Mouse (Mus musculus): ENCODE measurements around the gene Mlycd. TPM values are rescaled to one million over a fixed set of nuclear protein-coding genes. Genes with fewer than 3 reads are reported as not detected.

Gene Mlycd
- total RNA-seq, 1 experiment: 4.9 TPM

GRCm38 (mm10) chr8:119429552-119429951, 34.9 kb downstream of the Mlycd start:
- in situ Hi-C loops (cut with MboI; ENCODE audit: low sequenced_read_pairs in 2 of 2, unreplicated experiment in 2 of 2): no loop called here
- Histone ChIP-seq H3K4me3 (ENCODE audit: insufficient read depth in 1 of 2, low read depth in 1 of 2, low read length in 2 of 2, poor library complexity in 1 of 2, severe bottlenecking in 1 of 2) (no peak overlapping the region), H3K9me3 (ENCODE audit: control insufficient read depth, insufficient read depth, low read depth, low read length) (no peaks in the 10 kb centered on the region), H3K4me1 (ENCODE audit: control insufficient read depth in 2 of 2, insufficient read depth in 2 of 2, low read length in 2 of 2, poor library complexity in 1 of 2) (no peaks in the 10 kb centered on the region; a peak in 1 of 4 replicates), H3K9ac (ENCODE audit: insufficient read depth, low read depth, low read length, poor library complexity, severe bottlenecking) (no peak overlapping the region), H3K27ac (ENCODE audit: insufficient read depth, low read depth, low read length, poor library complexity, severe bottlenecking) (no peak overlapping the region), H3K36me3 (ENCODE audit: control insufficient read depth, insufficient read depth, low read length, poor library complexity, severe bottlenecking) (no peaks in the 10 kb centered on the region)
- no peak for TF ChIP-seq ZC3H11A (IDR thresholded peaks at IDR 0.05; ENCODE audit: borderline replicate concordance, low read depth, low read length)
- DNase-seq (ENCODE audit: low read depth, low spot score): no peak

GRCm38 (mm10) chr8:119430250-119430649, 35.6 kb downstream of the Mlycd start:
- no peak for DNase-seq (ENCODE audit: low read depth, low spot score)
- Histone ChIP-seq H3K9me3 (ENCODE audit: control insufficient read depth, insufficient read depth, low read depth, low read length) (no peaks in the 10 kb centered on the region), H3K4me1 (ENCODE audit: control insufficient read depth in 2 of 2, insufficient read depth in 2 of 2, low read length in 2 of 2, poor library complexity in 1 of 2) (no peaks in the 10 kb centered on the region; a peak in 1 of 4 replicates), H3K27ac (ENCODE audit: insufficient read depth, low read depth, low read length, poor library complexity, severe bottlenecking) (no peak overlapping the region), H3K4me3 (ENCODE audit: insufficient read depth in 1 of 2, low read depth in 1 of 2, low read length in 2 of 2, poor library complexity in 1 of 2, severe bottlenecking in 1 of 2) (no peak overlapping the region), H3K36me3 (ENCODE audit: control insufficient read depth, insufficient read depth, low read length, poor library complexity, severe bottlenecking) (no peaks in the 10 kb centered on the region), H3K9ac (ENCODE audit: insufficient read depth, low read depth, low read length, poor library complexity, severe bottlenecking) (no peak overlapping the region)
- in situ Hi-C loops (cut with MboI; ENCODE audit: low sequenced_read_pairs in 2 of 2, unreplicated experiment in 2 of 2): no loop called here
- no peak for TF ChIP-seq ZC3H11A (IDR thresholded peaks at IDR 0.05; ENCODE audit: borderline replicate concordance, low read depth, low read length)
- no peak for TF ChIP-seq HCFC1 (IDR thresholded peaks at IDR 0.05; ENCODE audit: borderline replicate concordance, insufficient read depth, low read length)
- TF ChIP-seq MAFK (IDR thresholded peaks at IDR 0.05; ENCODE audit: insufficient read depth, low read depth, low read length): no peak
- TF ChIP-seq CHD2 (IDR thresholded peaks at IDR 0.05; ENCODE audit: low read depth, low read length): no peak
- TF ChIP-seq ZNF384 (IDR thresholded peaks at IDR 0.05; ENCODE audit: low read depth, low read length): no peak

DNA sequence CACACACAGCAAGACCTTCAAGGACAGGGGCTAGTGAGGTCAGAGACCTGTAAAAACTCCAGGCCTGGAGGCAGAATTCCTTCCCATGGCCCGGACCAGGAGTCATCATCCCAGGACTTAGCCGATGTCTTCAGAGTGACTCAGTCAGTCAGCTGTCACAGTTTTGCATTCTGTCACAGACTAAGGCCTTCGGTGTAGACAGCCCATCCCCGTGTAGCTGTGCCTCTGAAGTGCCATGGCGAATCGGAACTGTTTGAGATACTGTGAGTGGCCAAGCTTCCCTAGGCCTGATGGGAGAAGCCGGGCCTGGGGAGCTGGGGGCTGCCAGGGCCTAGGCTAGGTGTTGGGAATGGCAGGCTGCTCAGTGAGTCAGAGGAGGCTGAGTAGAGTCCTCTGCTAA, 36.0 kb downstream of the Mlycd start:
- TF ChIP-seq HCFC1 (IDR thresholded peaks at IDR 0.05; ENCODE audit: borderline replicate concordance, insufficient read depth, low read length): no peak
- no peak for TF ChIP-seq ZNF384 (IDR thresholded peaks at IDR 0.05; ENCODE audit: low read depth, low read length)
- no peak for TF ChIP-seq CHD2 (IDR thresholded peaks at IDR 0.05; ENCODE audit: low read depth, low read length)
- no peak for TF ChIP-seq MAFK (IDR thresholded peaks at IDR 0.05; ENCODE audit: insufficient read depth, low read depth, low read length)
- TF ChIP-seq ZC3H11A (IDR thresholded peaks at IDR 0.05; ENCODE audit: borderline replicate concordance, low read depth, low read length): no peak
- Histone ChIP-seq H3K9me3 (ENCODE audit: control insufficient read depth, insufficient read depth, low read depth, low read length) (no peaks in the 10 kb centered on the region), H3K36me3 (ENCODE audit: control insufficient read depth, insufficient read depth, low read length, poor library complexity, severe bottlenecking) (no peaks in the 10 kb centered on the region), H3K4me1 (ENCODE audit: control insufficient read depth in 2 of 2, insufficient read depth in 2 of 2, low read length in 2 of 2, poor library complexity in 1 of 2) (no peaks in the 10 kb centered on the region), H3K9ac (ENCODE audit: insufficient read depth, low read depth, low read length, poor library complexity, severe bottlenecking) (no peak overlapping the region), H3K27ac (ENCODE audit: insufficient read depth, low read depth, low read length, poor library complexity, severe bottlenecking) (no peak overlapping the region), H3K4me3 (ENCODE audit: insufficient read depth in 1 of 2, low read depth in 1 of 2, low read length in 2 of 2, poor library complexity in 1 of 2, severe bottlenecking in 1 of 2) (no peak overlapping the region)
- DNase-seq (ENCODE audit: low read depth, low spot score): no peak
- in situ Hi-C loops (cut with MboI; ENCODE audit: low sequenced_read_pairs in 2 of 2, unreplicated experiment in 2 of 2): no loop called here

DNA sequence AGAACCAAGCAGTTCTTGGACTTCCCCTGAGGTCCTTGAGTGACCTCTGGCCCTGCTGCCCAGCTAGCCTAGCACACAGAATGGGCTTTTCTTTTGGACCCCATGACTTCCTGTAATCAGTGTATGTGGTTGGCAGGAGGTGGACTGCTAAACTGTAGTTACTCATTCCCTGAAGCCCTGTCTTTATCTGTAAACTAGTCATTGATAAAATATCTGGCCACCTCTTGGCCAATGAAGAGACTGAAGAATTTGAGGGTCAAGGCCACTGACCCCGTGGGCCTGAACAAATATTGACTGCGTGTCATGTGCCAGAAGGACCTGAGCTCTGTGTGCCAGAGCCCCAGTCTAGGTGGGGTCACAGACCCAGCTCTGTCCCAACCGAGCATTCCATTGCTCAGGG, 37.7 kb downstream of the Mlycd start:
- DNase-seq (ENCODE audit: low read depth, low spot score): no peak
- Histone ChIP-seq H3K36me3 (ENCODE audit: control insufficient read depth, insufficient read depth, low read length, poor library complexity, severe bottlenecking) (no peaks in the 10 kb centered on the region), H3K27ac (ENCODE audit: insufficient read depth, low read depth, low read length, poor library complexity, severe bottlenecking) (no peak overlapping the region), H3K4me3 (ENCODE audit: insufficient read depth in 1 of 2, low read depth in 1 of 2, low read length in 2 of 2, poor library complexity in 1 of 2, severe bottlenecking in 1 of 2) (no peak overlapping the region), H3K9ac (ENCODE audit: insufficient read depth, low read depth, low read length, poor library complexity, severe bottlenecking) (no peak overlapping the region), H3K9me3 (ENCODE audit: control insufficient read depth, insufficient read depth, low read depth, low read length) (no peaks in the 10 kb centered on the region), H3K4me1 (ENCODE audit: control insufficient read depth in 2 of 2, insufficient read depth in 2 of 2, low read length in 2 of 2, poor library complexity in 1 of 2) (peaks cover 0 to 5% of the 10 kb centered on the region in 2 experiments; a peak in 1 of 4 replicates)
- in situ Hi-C loops (cut with MboI; ENCODE audit: low sequenced_read_pairs in 2 of 2, unreplicated experiment in 2 of 2): no loop called here
- TF ChIP-seq ZNF384 (IDR thresholded peaks at IDR 0.05; ENCODE audit: low read depth, low read length) (no peak), CHD2 (IDR thresholded peaks at IDR 0.05; ENCODE audit: low read depth, low read length) (no peak), ZC3H11A (IDR thresholded peaks at IDR 0.05; ENCODE audit: borderline replicate concordance, low read depth, low read length) (no peak), MAFK (IDR thresholded peaks at IDR 0.05; ENCODE audit: insufficient read depth, low read depth, low read length) (no peak), HCFC1 (IDR thresholded peaks at IDR 0.05; ENCODE audit: borderline replicate concordance, insufficient read depth, low read length) (no peak)

DNA sequence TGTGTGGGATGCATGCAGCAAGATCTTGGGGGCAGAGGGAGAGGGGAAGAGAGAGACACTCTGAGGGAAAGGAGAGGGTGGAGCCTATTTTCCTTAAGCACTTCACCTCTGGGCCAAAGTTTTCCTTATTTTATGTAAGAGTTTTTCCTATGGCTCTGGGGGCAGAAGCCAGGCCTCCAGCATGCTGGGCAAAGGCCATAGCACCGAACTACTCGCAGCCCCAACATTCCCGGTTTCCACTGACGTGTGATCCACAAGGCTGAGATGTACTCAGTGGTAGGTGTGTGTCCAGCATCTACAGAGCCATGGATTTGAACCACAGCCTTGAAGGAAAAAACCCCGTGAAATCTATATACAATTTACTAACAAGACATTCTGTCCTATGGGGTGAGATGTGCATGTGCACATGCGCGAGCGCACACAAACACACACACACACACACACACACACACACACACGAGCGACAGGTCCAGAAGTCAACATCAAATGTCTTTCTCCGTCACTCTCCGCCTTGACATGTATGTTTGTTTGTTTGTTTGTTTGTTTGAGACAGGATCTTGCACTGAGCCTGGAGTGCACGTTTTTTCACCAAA, 39.0 kb downstream of the Mlycd start, which contains the start of gene Osgin1:
Gene Osgin1, plus strand, starts transcription at position 543 of the 593 bp plus-strand sequence.
- Histone ChIP-seq H3K9ac (ENCODE audit: insufficient read depth, low read depth, low read length, poor library complexity, severe bottlenecking) (no peak within 1 kb of the TSS), H3K36me3 (ENCODE audit: control insufficient read depth, insufficient read depth, low read length, poor library complexity, severe bottlenecking) (no peaks in the 10 kb centered on the region), H3K27ac (ENCODE audit: insufficient read depth, low read depth, low read length, poor library complexity, severe bottlenecking) (no peak within 1 kb of the TSS), H3K9me3 (ENCODE audit: control insufficient read depth, insufficient read depth, low read depth, low read length) (no peaks in the 10 kb centered on the region), H3K4me1 (ENCODE audit: control insufficient read depth in 2 of 2, insufficient read depth in 2 of 2, low read length in 2 of 2, poor library complexity in 1 of 2) (peaks cover 0 to 5% of the 10 kb centered on the region in 2 experiments; a peak in 1 of 4 replicates), H3K4me3 (ENCODE audit: insufficient read depth in 1 of 2, low read depth in 1 of 2, low read length in 2 of 2, poor library complexity in 1 of 2, severe bottlenecking in 1 of 2) (no peak within 1 kb of the TSS)
- no peak for DNase-seq (ENCODE audit: low read depth, low spot score)
- no peak for TF ChIP-seq MAFK (IDR thresholded peaks at IDR 0.05; ENCODE audit: insufficient read depth, low read depth, low read length)
- TF ChIP-seq ZNF384 (IDR thresholded peaks at IDR 0.05; ENCODE audit: low read depth, low read length): no peak
- no peak for TF ChIP-seq HCFC1 (IDR thresholded peaks at IDR 0.05; ENCODE audit: borderline replicate concordance, insufficient read depth, low read length)
- no peak for TF ChIP-seq CHD2 (IDR thresholded peaks at IDR 0.05; ENCODE audit: low read depth, low read length)
- TF ChIP-seq ZC3H11A (IDR thresholded peaks at IDR 0.05; ENCODE audit: borderline replicate concordance, low read depth, low read length): no peak
- in situ Hi-C loops (cut with MboI; ENCODE audit: low sequenced_read_pairs in 2 of 2, unreplicated experiment in 2 of 2): no loop called here
